Mouse (Mus musculus) cerebellum, adult 2 months (tissue): Measurements from ENCODE around the gene Gzf1. TPM values are rescaled to one million over a fixed set of nuclear protein-coding genes. Genes with fewer than 3 reads are reported as not detected.

Experiments
- DNase-seq, 2 experiments: peaks; one replicate each; pipeline ENCODE4 v3.0.0; 2021
- H3K27ac ChIP-seq: fragments of 200-500 bp; 2 replicates; pipeline ENCODE4 v1.5.1; 2012; ENCODE audit warnings: low read length, control low read depth, inconsistent platforms; ENCODE audit not compliant: insufficient read depth
- H3K27me3 ChIP-seq: fragments of 200-500 bp; 2 replicates; pipeline ENCODE4 v1.6.1; 2012; ENCODE audit warnings: inconsistent platforms, mild to moderate bottlenecking, low read length, moderate library complexity; ENCODE audit not compliant: control insufficient read depth, insufficient read depth
- H3K4me1 ChIP-seq: fragments of 200-500 bp; 2 replicates; pipeline ENCODE4 v1.6.1; 2011; ENCODE audit warnings: low read length; ENCODE audit not compliant: control insufficient read depth, insufficient read depth
- H3K4me3 ChIP-seq: fragments of 200-500 bp; replicated peaks from 2 replicates; pipeline ENCODE3; 2011; ENCODE audit warnings: mild to moderate bottlenecking, low read depth, low read length, control low read depth; ENCODE audit not compliant: insufficient read depth
- CTCF ChIP-seq: fragments of 200-500 bp; IDR thresholded peaks from 2 replicates; pipeline ENCODE4 v1.5.1; 2011; ENCODE audit warnings: low read depth, mild to moderate bottlenecking, control low read depth, low read length, moderate library complexity, borderline replicate concordance; ENCODE audit not compliant: insufficient read depth
- POLR2A ChIP-seq: fragments of 200-500 bp; IDR thresholded peaks from 2 replicates; pipeline ENCODE4 v1.6.1; 2011; ENCODE audit warnings: low read length, control low read depth, borderline replicate concordance; ENCODE audit not compliant: insufficient read depth
- WGBS: fragments of 180-500 bp; shearing (Covaris S2); methylation state at CpG from one replicate; pipeline ENCODE4 v1.1.7; 2018; 5-methylcytosine and 5-hydroxymethylcytosine counted together
- polyA plus RNA-seq: library from polyadenylated mRNA; depleted of rRNA; stranded (reverse); fragments of >200 nt; gene quantifications from 2 replicates; pipeline ENCODE4 v1.2.3, GENCODE M21; 2012

Gene Gzf1
- polyA plus RNA-seq, 1 experiment = 17.8 TPM

GRCm38 (mm10) chr2:148672199-148673096, 8.4 kb upstream of the Gzf1 start, which contains the start of gene Nxt1:
TSS of gene Nxt1 (plus strand) at chr2:148672601.
- WGBS = under 1% methylated on average over 58 of the region's 58 CpGs
- peaks cover 3% of the 10 kb centered on the region; the same call in 1 of the 2 replicates for H3K4me1 ChIP-seq
- TF ChIP-seq CTCF (no peak), POLR2A (peak; percentile 78; the same call in 1 of the 2 replicates)
- DNase-seq = peak; percentile 99 to 100
- peak within 1 kb of the TSS; percentile 88 for H3K4me3 ChIP-seq
- H3K27ac ChIP-seq = no peak within 1 kb of the TSS
- no peaks in the 10 kb centered on the region for H3K27me3 ChIP-seq

GRCm38 (mm10) chr2:148677801-148678200, 3.0 kb upstream of the Gzf1 start:
- Histone ChIP-seq H3K4me3 (peak overlapping the region; percentile 11), H3K4me1 (peaks cover 3% of the 10 kb centered on the region; the same call in 1 of the 2 replicates), H3K27me3 (no peaks in the 10 kb centered on the region), H3K27ac (no peak overlapping the region)
- 31% methylated on average over 26 of the region's 26 CpGs for WGBS
- peak; percentile 41 to 50 for DNase-seq
- no peak for TF ChIP-seq POLR2A

- H3K27me3 ChIP-seq = no peaks in the 10 kb centered on the region
- TF ChIP-seq CTCF = no peak
- TF ChIP-seq POLR2A = no peak
- peak in 1 of 2 experiments; percentile 28 for DNase-seq
- H3K4me3 ChIP-seq = no peak overlapping the region
- H3K4me1 ChIP-seq = no peaks in the 10 kb centered on the region
- WGBS = 16% methylated on average over 9 of the region's 9 CpGs
- H3K27ac ChIP-seq = no peak overlapping the region
Observed at GRCm38 (mm10) chr2:148679346-148679745, 1.5 kb upstream of the Gzf1 start.

- H3K27me3 ChIP-seq = no peaks in the 10 kb centered on the region
- H3K27ac ChIP-seq = no peak overlapping the region
- DNase-seq = peak in 1 of 2 experiments; percentile 55
- 5% methylated on average over 17 of the region's 17 CpGs for WGBS
- peaks cover 4% of the 10 kb centered on the region for H3K4me1 ChIP-seq
- H3K4me3 ChIP-seq = peak overlapping the region; percentile 72
- TF ChIP-seq POLR2A (no peak), CTCF (no peak; the same call in 1 of the 2 replicates)
Observed at GRCm38 (mm10) chr2:148681461-148681891, 653 bp downstream of the Gzf1 start.

GRCm38 (mm10) chr2:148683031-148683430, 2.2 kb downstream of the Gzf1 start:
- no peak overlapping the region for H3K4me3 ChIP-seq
- TF ChIP-seq POLR2A = no peak
- TF ChIP-seq CTCF = no peak
- no peak for DNase-seq

GRCm38 (mm10) chr2:148684972-148685371, 4.1 kb downstream of the Gzf1 start:
- 96% methylated on average over 2 of the region's 2 CpGs for WGBS
- Histone ChIP-seq H3K4me3 (no peak overlapping the region), H3K27ac (no peak overlapping the region), H3K27me3 (no peaks in the 10 kb centered on the region), H3K4me1 (peaks cover 4% of the 10 kb centered on the region)
- TF ChIP-seq POLR2A (no peak), CTCF (no peak)
- no peak for DNase-seq

More at GRCm38 (mm10) chr2:148683031-148683430, 2.2 kb downstream of the Gzf1 start:
- no peak overlapping the region for H3K27ac ChIP-seq
- WGBS = 97% methylated on average over 1 of the region's 1 CpGs
- peaks cover 4% of the 10 kb centered on the region for H3K4me1 ChIP-seq
- no peaks in the 10 kb centered on the region for H3K27me3 ChIP-seq

- Histone ChIP-seq H3K27me3 (no peaks in the 10 kb centered on the region), H3K4me1 (peaks cover 4% of the 10 kb centered on the region), H3K4me3 (no peak overlapping the region), H3K27ac (no peak overlapping the region)
- TF ChIP-seq POLR2A = no peak
- TF ChIP-seq CTCF = no peak
- no peak for DNase-seq
- WGBS = 94% methylated on average over 3 of the region's 3 CpGs
Observed at GRCm38 (mm10) chr2:148685709-148686108, 4.9 kb downstream of the Gzf1 start.

GRCm38 (mm10) chr2:148686862-148687261, 6.0 kb downstream of the Gzf1 start:
- WGBS = 100% methylated on average over 1 of the region's 1 CpGs
- Histone ChIP-seq H3K4me3 (no peak overlapping the region), H3K27ac (no peak overlapping the region), H3K27me3 (no peaks in the 10 kb centered on the region), H3K4me1 (peaks cover 4% of the 10 kb centered on the region)
- no peak for TF ChIP-seq CTCF
- TF ChIP-seq POLR2A = no peak
- DNase-seq = no peak
